Mouse (Mus musculus): ENCODE results near the gene Tipin.
"Not testable (repeated sequence)": the region's sequence is repeated elsewhere in the genome, so short reads cannot be mapped to it uniquely, and the experiment has no call there.

Tipin gene

GRCm38 (mm10) chr9:64268836-64269235, 12.5 kb upstream of the Tipin start:
- DNase-seq (ENCODE audit: low read depth in 2 of 2, low spot score in 2 of 2): not testable (repeated sequence)

- DNase-seq (ENCODE audit: low read depth in 2 of 2, low spot score in 2 of 2): no peak
These were observed 10.1 kb upstream of the Tipin start for GRCm38 (mm10) chr9:64271249-64271648.

GRCm38 (mm10) chr9:64272611-64273010, 8.8 kb upstream of the Tipin start:
- peak in 1 of 2 experiments; percentile 32 for DNase-seq (ENCODE audit: low read depth in 2 of 2, low spot score in 2 of 2)

- no peak for DNase-seq (ENCODE audit: low read depth in 2 of 2, low spot score in 2 of 2)
These were observed 7.6 kb upstream of the Tipin start for GRCm38 (mm10) chr9:64273757-64274156.

GRCm38 (mm10) chr9:64274291-64274690, 7.1 kb upstream of the Tipin start:
- DNase-seq (ENCODE audit: low read depth in 2 of 2, low spot score in 2 of 2): no peak

GRCm38 (mm10) chr9:64274919-64275318, 6.5 kb upstream of the Tipin start:
- no peak for DNase-seq (ENCODE audit: low read depth in 2 of 2, low spot score in 2 of 2)

- peak; percentile 71 to 81 for DNase-seq (ENCODE audit: low read depth in 2 of 2, low spot score in 2 of 2)
These were observed 3.7 kb upstream of the Tipin start for GRCm38 (mm10) chr9:64277706-64278105.

- no peak for DNase-seq (ENCODE audit: low read depth in 2 of 2, low spot score in 2 of 2)
These were observed 2.6 kb upstream of the Tipin start for GRCm38 (mm10) chr9:64278665-64279310.

- DNase-seq (ENCODE audit: low read depth in 2 of 2, low spot score in 2 of 2): no peak
These were observed 399 bp downstream of the Tipin start for GRCm38 (mm10) chr9:64281781-64282178.

- DNase-seq (ENCODE audit: low read depth in 2 of 2, low spot score in 2 of 2): no peak
These were observed 1.1 kb downstream of the Tipin start for GRCm38 (mm10) chr9:64282404-64282987.

GRCm38 (mm10) chr9:64303086-64303485, 21.7 kb downstream of the Tipin start:
- DNase-seq (ENCODE audit: low read depth in 2 of 2, low spot score in 2 of 2): not testable (repeated sequence)

- DNase-seq (ENCODE audit: low read depth in 2 of 2, low spot score in 2 of 2): no peak
These were observed 25.3 kb downstream of the Tipin start for GRCm38 (mm10) chr9:64306476-64307312.

GRCm38 (mm10) chr9:64310996-64311785, 29.8 kb downstream of the Tipin start:
- no peak for DNase-seq (ENCODE audit: low read depth in 2 of 2, low spot score in 2 of 2)

- DNase-seq (ENCODE audit: low read depth in 2 of 2, low spot score in 2 of 2): no peak
These were observed 30.7 kb downstream of the Tipin start for GRCm38 (mm10) chr9:64312128-64312527.

- DNase-seq (ENCODE audit: low read depth in 2 of 2, low spot score in 2 of 2): no peak
These were observed 33.3 kb downstream of the Tipin start for GRCm38 (mm10) chr9:64314696-64315095.

- no peak for DNase-seq (ENCODE audit: low read depth in 2 of 2, low spot score in 2 of 2)
These were observed 35.6 kb downstream of the Tipin start for GRCm38 (mm10) chr9:64316986-64317385.

- no peak for DNase-seq (ENCODE audit: low read depth in 2 of 2, low spot score in 2 of 2)
These were observed 42.6 kb downstream of the Tipin start for GRCm38 (mm10) chr9:64323976-64324375.

- DNase-seq (ENCODE audit: low read depth in 2 of 2, low spot score in 2 of 2): no peak
These were observed 54.4 kb downstream of the Tipin start for GRCm38 (mm10) chr9:64335825-64336224.

GRCm38 (mm10) chr9:64339361-64339760, 58.0 kb downstream of the Tipin start:
- DNase-seq (ENCODE audit: low read depth in 2 of 2, low spot score in 2 of 2): no peak

GRCm38 (mm10) chr9:64340351-64341253, 59.2 kb downstream of the Tipin start:
- peak; percentile 54 to 63 for DNase-seq (ENCODE audit: low read depth in 2 of 2, low spot score in 2 of 2)

Measured in CD8-positive naive resting alpha-beta T cell, adult 2 months (primary cell).